Mouse (Mus musculus) B cell, adult 62 days (primary cell): Measurements from ENCODE around the gene Rcan3. TPM values are rescaled to one million over a fixed set of nuclear protein-coding genes. Genes with fewer than 3 reads are reported as not detected.

Source experiments
- total RNA-seq: library from RNA; stranded (reverse); gene quantifications from 4 replicates; pipeline ENCODE4 v1.2.4, GENCODE M21; 2023

Gene Rcan3
- 5.1 to 7.6 TPM (median 5.9 TPM) in 4 replicates for total RNA-seq

DNA sequence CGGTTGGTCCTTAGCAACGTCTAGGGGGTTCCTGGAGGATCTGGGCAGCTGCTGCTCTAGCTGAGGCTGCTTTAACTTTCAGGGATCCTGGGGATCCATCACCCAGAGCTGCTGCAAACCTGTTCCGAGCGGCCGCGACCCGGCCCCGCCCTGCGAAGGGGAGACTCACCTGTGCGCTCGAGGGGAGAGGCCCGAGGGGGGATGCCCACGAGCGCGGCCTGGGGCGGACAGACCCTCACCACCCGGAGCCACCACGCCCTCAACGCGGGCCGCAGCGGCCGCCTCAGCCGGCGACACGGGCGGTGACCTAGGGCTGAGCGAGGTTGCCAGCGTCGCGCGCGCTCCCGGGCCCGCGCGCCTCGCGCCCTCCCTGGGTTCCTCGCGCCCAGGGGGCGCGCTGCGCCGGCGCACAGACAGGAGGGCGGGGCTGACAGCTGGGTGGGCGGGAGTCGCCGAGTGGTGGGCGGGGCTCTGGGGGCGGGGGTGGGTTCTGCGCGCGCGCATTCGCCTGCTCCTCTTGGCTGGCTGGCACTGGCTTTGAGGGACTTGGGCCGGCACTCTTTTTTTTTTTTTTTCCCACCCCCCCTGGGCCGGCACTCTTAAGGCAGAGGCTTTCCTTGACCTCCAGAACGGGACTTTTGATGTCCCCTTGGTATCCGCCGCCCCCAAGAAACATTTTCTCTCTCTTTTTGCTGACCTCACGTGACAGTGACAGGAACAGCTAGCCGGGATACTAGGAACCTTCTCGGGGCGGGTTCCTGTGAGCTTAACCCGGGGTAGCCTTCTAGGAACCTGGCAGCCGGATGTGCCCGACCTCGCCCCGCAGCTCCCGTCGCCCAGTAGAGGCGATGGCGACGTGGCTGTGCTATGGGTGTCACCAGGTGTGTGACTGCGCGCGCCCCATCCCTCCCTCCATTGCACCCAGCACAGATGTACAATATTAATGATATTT lies at the start of gene Rcan3:
TSS of gene Rcan3 (minus strand) at position 411 of the 952 bp plus-strand sequence.

DNA sequence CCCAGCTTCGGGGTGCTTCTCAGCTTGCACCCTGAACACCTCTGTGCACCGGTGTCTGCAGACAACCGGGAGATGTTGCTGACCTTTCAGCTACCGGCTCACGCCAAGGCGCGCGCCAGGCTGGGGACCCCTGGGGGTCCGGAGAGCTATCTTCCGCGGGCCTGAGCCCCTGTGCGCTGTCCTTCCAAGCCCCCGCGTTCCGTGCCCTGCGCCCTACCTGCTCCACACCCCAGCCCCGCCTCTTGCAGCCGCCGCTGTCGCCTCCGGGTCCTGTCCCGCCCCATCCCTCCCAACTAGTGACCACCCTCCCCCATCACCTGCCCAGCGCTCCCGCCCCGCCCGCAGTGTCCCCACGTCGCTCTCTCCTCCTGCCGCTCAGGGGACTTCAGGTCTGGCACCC lies 35.7 kb downstream of the Rcan3 start, which contains the start of gene Ncmap:
TSS of gene Ncmap (minus strand) at position 237 of the 400 bp plus-strand sequence.

Other genes starting within 250 kb of the Rcan3 start
- gene Clic4, start 161.0 kb downstream of the Rcan3 start, total RNA-seq = 50.6 to 53.3 TPM (median 52.5 TPM) in 4 replicates
- gene Srrm1, start 80.5 kb downstream of the Rcan3 start, total RNA-seq = 305 to 346 TPM (median 331 TPM) in 4 replicates
- gene Ncmap, start 35.6 kb downstream of the Rcan3 start, total RNA-seq = not detected in 4 replicates
- 0.24 TPM in 1 of 4 replicates, not detected in the others for gene Stpg1, start 60.9 kb upstream of the Rcan3 start, total RNA-seq
- gene Nipal3, start 61.2 kb upstream of the Rcan3 start, total RNA-seq = 54.7 to 76.3 TPM (median 65.7 TPM) in 4 replicates
- not detected in 4 replicates for gene Grhl3, start 139.8 kb upstream of the Rcan3 start, total RNA-seq